Mouse (Mus musculus) adrenal gland, adult 18-20 months (tissue): ENCODE results near the gene Gm11042. TPM values are rescaled to one million over a fixed set of nuclear protein-coding genes. Genes with fewer than 3 reads are reported as not detected.

Experiments
- DNase-seq, 2 experiments: peaks; one replicate each; pipeline ENCODE4 v3.0.0; 2021 to 2022; ENCODE audit warnings: low spot score in 2 of 2
- long read RNA-seq, 2 experiments: library from polyadenylated mRNA; stranded (forward); transcript quantifications; one replicate each; pipeline ENCODE4 v2.0.0; 2021
- total RNA-seq, 2 experiments: library from RNA; stranded (reverse); gene quantifications; 1 replicate in 1 of 2; 2 replicates in 1 of 2; pipeline ENCODE4 v1.2.3; 2021

The Gm11042 gene
- not detected for total RNA-seq
- long read RNA-seq, experiment 1 = 0 reads
- long read RNA-seq, experiment 2 = 0 reads

DNA sequence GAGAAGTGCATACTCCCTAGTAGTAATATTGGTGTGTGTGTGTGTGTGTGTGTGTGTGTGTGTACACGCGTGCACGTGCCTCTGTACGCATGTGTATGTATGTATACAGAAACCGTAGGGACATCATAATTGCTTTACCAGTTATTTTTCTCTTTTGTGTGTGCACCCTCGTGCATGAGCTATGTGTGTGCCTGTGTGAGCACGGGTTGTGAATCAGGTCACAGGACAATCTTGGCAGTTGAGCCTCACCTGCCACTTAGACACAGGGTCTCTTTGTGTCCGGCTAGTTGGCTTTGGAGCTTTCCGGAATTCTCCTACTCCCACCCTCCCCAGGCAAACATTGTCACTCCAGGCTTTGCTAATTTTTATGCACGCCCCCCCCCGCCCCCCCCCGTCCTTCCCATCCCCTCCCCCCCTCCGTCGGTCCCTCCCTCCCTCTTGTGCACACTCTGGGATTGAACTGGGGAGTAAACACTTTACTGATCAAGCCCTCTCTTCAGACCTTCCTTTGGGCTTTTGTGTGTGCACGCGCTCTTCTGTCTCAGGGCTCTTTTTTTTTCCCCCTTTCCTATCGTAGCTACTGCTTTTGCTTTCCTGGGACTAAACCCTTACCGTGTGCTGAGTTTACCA, at the start of gene Gm11042:
Gene Gm11042 (minus strand): TSS at position 51 of the 630 bp plus-strand sequence.
- DNase-seq = no peak

DNA sequence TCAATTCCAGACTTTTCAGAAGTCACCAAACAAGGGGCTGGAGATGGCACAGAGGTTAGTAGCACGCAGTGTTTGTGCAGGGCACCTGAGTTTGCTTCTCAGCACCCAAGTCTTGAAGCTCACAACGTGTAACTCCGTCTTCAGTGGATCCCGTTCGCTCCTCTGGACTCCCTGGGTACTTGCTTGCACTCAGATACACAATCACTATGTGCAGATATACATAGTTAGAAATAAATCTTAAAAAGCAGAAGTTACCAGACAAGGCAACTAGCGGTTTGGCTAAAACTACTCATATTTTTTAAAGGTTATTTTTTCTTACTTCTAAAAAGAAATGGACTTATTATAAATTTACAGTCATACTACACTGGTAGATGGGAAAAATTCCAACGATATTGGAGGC, 48.3 kb upstream of the Gm11042 start:
- DNase-seq = no peak

DNA sequence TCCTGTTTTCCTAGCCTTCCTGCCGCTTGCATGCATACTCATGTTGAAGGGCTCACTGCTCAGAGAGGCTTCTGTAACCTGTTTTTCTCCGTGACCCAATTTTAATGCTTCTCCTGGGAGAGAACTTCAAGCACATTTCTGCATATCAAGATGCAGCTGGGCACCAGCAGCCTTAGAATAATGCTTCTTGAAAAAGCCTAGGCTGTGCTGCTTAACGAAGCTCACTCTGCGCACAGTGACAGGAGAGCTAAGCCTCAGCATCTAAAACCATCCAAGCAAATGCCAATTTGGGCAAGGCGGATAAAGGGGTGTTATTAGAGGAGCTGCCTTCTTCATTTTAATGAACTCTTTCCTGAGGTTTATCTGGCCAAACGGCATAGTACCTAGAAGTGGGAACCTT, 46.9 kb upstream of the Gm11042 start:
- no peak for DNase-seq

DNA sequence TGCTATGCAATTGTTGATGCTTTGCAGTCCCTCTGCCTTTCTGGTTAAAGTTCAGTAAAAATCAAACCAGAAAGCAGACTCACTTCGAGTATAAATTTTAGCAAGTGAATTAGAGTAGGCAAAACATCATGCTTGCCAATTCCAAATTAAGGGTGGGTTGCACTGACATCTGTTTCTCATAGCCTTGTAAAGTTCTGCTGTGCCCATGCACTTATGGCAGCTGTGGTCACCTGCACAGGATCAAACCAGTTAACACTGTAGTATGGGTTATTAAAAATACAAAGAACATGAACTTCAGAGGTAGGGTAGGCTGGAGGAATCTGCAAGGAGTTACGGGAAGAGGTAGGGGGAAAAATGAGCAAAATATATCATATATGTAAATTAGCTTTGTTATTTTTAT, 46.3 kb upstream of the Gm11042 start:
- no peak for DNase-seq

DNA sequence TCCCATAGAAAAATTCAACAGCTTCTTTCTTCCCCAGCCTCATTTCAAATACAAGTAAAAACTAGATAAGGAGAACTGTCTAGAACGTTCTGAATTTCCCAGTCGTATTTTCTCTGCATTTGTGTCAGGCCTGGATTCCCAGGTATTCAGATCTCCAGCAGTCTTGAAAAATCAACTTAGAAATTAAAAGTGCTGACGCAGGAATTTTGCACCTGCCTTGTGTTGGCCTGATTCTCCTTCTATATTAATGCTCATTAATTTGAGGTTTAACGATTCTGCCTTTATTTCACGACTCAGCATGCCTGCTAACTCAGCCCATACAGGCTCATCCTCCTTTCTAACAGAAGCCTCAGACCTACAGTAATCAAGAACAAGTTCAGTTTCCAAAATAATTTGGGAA, 43.6 kb upstream of the Gm11042 start:
- no peak for DNase-seq

DNA sequence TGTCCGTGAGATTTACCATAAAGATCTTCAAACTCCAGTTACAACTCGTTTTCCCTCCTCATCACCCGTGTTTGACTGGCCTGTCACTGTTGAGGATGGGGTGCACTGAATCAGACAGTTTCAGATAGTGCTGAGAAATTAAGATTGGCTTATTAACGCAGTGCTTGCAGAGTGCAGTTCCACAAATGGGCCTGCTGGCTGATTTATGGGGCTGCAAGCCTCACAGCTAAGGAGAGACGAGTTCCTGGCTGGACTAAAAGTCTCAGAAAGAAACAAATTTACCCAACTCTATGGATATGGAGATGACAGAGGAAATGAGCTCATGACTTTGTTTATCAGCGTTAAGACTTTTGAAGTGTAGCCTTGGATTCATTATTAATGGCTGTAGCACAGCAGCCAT, 41.6 kb upstream of the Gm11042 start:
- DNase-seq = no peak

DNA sequence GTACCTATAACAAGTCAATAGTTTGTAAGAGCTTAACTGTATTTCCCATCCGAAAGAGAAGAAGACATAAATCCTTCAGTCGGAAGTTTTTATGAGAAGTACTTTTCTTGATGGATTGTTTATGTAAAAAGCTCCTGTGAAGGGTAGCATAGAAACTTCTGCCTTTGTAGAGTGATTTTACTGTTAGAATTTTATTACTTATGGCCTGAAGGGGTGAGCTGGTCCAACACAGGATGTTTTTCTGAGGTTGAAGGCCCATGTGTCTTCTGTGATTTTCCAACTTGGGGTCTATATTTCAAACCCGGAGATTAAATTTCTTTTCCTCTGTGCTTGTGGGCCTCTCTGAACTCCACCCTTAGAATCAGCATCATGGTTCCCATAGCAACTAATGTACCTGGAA, 26.5 kb upstream of the Gm11042 start:
- no peak for DNase-seq

DNA sequence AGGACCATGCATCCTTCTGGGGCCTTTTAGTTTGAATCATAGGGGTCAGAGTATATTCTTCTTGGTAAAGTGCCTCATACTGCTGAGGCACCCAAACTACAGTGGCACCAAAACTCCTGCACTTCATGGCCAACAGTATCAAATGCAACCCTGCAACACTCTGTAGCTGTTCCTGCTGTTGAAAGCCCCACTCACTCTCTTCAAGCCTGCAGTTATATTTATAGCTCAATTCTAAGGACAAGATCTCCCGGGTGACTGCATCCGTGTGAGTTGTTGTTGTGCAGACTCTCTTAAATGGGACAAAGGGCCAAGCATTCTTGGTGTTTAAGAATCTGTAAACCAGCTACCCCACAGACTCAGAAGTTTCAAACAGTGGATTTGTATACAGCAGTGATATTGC, 23.9 kb upstream of the Gm11042 start:
- DNase-seq = no peak

DNA sequence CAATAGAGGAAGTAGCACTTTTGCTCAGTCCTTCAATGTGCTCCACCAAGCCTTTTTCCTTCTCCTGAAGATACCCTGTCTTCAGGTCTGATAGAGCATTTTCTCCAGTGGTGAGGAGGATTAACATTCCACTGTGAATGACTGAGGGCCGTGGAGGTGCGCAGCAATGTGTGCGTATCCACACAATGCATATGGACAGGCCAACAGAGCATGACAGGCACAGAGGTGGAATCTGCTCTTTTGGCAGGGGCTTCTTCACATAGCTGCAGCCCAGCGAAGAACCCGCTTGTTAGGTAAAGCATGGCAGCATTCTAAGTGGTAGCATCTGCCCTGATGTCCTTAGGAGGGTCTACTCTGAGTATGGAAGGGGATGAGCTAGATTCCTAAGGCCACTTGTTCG, 17.5 kb upstream of the Gm11042 start:
- DNase-seq = no peak

DNA sequence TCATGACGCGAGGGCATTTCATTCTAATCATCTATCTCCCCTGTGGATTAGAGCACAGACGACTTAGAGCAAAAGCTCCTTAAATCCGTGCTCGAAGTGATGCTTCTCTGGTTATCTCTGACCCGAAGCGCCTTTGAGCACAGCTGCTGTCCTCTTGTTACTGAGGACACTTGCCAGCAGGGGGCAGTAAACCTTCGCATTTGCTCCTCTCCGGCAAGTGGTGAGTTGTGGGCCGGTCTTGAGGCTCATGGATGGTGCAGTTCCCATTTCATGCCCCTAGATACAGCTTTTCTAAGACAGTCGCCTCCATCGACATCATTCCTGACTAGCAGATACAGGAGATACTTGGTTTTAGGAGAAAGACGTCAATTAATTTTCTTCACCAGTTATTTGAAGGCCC, 16.8 kb upstream of the Gm11042 start:
- peak; percentile 61 to 69 for DNase-seq

DNA sequence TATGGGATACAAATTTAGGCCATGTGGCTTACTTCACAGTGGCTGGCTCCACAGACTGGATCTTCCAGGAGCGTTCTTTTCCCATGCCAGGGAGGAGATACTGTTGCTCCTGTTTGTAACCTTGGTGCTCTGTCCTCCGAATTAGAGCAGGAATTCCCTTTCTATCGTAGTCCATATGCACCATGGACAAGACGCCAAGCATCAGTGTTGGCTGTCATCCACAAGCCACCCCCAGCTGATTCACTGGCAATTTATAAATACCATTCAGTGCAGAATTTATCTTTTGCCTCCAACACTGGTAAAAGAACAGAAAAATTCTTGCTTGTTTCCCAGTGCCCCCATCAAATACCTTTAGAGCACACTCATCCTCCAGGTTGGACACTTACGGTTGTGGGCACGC, 13.6 kb upstream of the Gm11042 start:
- DNase-seq = no peak

DNA sequence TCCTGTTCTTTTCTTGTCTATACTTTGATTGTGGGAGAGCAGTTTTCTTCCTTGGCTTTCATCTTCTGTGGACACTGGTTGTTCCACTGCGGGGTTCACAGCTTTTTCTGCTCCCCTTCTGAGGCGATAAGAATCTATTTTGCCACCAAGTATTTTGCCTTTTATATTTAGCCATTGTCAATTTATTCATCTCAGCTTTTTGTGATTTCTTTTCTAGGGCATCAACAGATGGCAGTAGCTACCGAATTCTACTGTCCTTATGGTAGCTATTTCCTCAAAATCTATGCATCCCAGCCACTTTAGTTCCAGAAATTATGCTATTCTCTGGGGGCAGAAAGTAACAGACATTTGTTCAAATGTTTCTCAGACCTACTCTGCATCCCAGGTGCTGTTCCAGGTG, 10.4 kb upstream of the Gm11042 start:
- no peak for DNase-seq

DNA sequence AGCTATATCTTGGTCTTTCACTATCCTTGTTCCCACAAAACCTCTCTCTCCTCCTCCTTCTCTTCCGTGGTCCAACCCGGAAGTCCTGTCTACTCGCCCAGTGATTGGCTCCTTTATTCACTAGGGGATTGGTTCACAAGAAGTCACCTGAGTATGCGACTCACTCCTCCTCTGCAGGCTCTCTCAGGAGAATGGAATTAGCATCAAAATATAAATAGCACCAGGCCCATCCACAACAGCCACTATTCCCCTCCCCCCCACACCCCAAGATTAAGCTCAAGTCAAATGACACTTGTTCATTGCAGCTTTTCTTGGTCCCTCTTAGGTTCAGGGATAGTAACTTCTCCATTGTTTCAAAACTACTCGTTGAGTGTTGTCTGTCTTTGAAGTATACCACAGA, 5.8 kb upstream of the Gm11042 start:
- no peak for DNase-seq

DNA sequence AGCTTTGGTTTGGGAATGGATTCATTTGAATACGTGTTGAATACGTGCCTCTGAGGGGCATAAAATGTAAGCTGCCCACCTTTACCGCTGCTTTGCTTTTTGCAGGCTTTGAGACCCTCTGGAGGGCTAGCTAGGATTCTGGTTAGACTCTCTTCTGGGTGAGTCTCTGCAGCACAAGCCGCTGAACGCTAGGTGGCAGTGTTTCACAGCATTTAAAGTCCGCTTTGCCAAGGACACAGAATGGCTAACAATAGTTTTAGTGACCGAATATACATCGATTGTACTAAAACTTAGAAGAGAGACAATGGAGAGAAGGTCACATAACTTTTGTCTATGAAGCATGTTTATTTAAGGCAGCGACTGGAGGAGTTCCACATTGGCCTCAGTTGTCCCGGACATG, 4.1 kb upstream of the Gm11042 start:
- peak; percentile 51 to 57 for DNase-seq

DNA sequence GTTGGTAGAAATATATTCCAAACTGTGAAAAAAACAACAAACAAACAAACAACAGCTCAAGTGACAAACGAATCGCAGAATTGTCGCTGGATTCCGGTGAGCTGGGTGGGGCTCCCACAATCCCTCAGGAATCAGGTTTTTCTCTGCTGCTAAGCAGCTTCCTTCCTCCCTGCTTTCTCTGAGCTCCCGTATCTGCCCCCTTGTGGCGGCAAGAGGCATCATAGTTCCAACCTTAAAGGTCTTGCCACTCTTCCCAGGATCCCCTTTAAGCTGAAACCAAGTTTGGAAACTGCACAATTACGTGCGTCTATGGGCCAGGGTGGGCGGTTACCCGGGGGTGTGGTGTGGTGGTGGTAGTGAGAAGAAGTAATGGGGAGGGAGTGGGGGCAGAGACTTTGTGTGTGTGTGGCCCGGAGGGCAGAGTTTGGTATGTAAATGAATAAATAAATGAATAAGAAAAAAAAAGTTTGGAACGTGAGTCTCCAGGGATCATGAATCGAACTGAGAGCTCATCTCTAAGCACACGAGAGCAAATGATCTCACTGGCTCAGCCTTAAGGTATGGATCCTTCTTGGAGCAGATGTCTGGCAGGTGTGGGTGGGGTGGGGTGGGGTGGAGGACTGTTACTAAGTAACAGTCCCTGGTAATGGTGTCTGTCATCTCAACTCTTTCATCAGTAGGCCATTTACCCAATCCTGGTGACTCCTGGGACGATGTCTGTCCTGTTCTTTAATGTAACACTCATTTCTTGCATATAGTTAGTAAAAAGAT, 980 bp upstream of the Gm11042 start:
- DNase-seq = peak; percentile 56 to 57

DNA sequence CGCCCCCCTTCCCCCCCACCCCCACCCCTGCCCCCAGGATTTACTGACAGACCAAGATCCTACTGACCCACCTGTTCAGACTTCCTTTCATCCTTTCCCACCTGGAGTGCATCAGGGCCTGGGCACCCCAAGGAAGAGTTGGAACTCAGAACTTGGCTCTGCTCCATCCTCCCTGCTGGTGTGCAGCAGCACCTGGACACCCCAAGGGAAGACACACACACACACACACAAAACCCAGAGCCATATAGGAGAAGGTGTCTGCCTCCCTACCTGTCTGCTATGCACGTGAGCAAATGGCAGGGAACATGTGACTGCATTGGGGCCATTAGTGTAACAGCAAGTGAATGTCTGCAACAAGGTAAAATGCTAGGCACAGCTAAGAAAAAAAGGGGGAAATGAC, 973 bp downstream of the Gm11042 start:
- no peak for DNase-seq

DNA sequence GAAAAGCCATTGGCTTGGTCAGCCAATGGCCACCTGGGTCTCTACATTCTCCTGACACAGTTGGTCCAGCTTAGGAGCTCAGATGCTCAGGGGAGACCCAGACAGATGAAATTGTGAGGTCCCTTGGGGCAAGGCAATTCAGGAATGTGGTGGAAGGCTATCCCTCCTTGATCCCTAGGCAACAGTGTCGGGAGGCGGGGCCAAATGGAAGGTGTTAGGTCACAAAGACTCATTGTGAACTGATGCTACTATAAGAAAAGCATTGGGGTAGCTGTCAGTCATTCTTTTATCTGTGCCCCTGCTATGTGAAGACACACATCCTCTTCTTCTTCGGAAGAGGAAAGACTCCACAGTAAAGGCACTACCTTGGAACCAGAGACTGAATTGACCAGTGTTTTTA, 3.6 kb downstream of the Gm11042 start:
- no peak for DNase-seq

DNA sequence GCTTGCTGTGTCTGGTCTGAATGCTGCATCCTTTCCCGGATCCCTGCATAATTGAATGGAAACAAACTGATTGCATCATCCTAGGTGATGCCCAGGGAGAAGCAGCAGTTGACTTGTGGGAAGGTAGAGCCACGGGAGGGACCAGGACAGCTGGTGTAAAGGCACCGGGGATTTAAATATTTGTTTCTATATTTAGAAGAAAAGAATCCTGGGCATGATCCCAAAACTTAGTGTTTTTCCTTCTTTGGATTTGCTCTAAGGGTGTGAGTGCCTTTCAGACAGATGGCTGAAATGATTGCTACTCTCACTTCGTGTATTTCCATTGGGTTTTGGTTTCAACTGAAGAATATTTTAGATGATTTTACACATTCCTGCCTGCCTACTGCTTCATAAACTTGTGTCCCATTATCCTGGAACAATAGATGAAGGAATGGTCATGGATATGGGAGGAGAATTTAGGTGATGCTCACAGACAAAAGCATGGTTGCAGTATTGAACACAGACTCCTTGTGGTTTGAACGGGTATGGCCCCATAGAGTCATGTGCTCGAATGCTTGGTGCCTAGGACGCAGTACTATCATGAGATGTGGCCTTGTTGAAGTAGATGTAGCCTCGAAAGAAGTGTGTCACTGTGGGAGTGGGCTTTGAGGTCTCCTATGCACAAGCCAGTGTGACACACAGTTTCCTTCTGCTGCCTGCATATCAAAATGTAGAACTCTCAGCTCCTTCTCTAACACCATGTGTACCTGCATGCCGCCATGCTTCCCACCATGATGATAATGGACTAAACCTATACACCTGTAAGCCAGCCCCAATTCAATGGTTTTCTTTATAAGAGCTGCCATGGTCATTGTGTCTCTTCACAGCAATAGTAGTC, 12.5 kb downstream of the Gm11042 start:
- no peak for DNase-seq

DNA sequence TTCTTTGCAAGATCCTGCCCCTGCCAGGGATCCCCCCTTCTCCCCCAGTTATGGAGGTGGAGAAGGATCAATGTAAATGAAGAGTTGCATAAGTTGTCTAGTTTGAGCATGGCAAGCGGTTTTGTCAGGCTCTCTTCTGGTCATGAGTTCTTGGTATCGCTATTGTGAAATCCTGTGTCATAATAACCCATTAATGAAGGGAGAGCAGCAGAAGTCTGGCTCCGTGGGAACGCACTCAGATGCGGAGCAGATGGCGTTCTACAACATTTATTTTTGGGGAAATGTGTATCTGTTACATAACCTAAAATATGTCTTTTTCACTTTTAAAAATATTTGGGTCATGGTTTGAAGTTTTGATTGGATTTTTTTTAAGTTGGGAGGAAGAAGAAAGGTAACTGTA, 14.6 kb downstream of the Gm11042 start:
- DNase-seq = no peak

DNA sequence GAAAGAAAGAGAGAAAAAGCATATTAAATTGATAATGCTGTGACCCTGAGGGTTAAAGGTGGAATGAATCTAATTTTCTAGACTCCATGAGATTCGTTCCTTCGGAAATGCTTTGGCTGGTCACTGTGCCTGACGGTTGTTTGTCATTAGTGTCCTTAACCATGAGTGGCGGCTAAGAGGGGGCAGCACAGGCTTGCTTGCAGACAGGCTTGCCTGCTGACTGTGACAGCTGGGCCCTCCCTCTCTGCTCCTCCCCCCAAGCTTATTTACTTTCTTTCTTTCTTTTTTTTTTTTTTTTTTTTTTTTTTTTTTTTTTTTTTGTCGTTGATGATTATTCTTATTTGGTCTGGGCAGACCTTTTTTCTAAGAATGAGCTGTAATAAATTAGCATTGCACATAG, 19.8 kb downstream of the Gm11042 start:
- no peak for DNase-seq

DNA sequence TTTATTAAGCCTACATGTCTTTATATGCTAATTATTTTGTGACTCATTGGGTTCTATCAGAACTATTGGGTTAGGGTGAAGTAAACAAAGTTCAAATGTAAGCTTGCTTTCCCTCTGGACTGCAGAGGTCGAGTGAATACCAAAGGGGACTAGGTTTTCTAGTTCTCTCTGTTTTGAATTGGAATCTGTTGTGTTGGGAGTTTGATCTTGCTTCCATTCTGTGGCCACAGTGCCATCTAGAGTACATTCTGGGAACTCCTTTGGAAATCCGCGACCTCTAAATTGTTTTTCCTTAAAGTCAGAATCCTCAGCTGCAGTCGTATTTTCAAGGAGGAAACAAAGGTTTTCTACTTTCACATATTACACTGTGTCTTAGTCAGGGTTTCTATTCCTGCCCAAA, 22.6 kb downstream of the Gm11042 start:
- peak; percentile 19 to 25 for DNase-seq

DNA sequence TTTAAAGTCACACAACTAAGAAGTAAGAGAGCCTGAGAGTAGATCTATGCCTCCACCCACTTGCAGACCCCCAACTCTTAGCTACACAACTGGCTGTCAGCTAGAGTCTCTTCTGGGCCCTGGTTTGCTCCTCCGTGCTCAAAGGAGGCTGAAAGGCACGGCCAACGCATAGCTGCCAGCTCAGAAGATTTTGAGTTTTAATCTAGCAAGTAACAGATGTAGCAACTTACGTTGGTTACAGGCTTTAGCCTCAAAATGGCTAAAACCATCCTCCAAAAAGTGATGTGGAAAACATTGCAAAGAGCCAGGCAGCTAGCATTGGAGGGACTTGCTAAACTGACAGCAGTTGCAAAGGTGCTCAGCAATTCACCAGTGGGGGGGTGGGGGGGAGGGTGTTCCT, 25.2 kb downstream of the Gm11042 start:
- no peak for DNase-seq
